Mouse (Mus musculus) stomach, postnatal 0 days (tissue): Measurements from ENCODE around the gene Twf2. TPM values are rescaled to one million over a fixed set of nuclear protein-coding genes. Genes with fewer than 3 reads are reported as not detected.
A peak's percentile ranks its signal among the peaks of the same experiment; 100 is the strongest.

ENCODE experiments used
- ATAC-seq: fragments of 200-750 bp; cut with Nextera tagmentation; 2 replicates; pipeline ENCODE4 v1.8.0; 2017; ENCODE audit not compliant: low FRiP score, low TSS enrichment
- DNase-seq: peaks from one replicate; pipeline ENCODE4 v3.0.0-alpha.2; 2016; ENCODE audit warnings: low spot score
- H3K27ac ChIP-seq: fragments of 300-500 bp; sonication (generic); replicated peaks from 2 replicates; pipeline ENCODE4 v1.5.1; 2014; ENCODE audit warnings: mild to moderate bottlenecking, control low read depth
- H3K27me3 ChIP-seq: fragments of 300-500 bp; sonication (generic); 2 replicates; pipeline ENCODE4 v1.6.1; 2014; ENCODE audit warnings: low read length; ENCODE audit not compliant: control insufficient read depth, insufficient read depth
- H3K36me3 ChIP-seq: fragments of 300-500 bp; sonication (generic); 2 replicates; pipeline ENCODE4 v1.6.1; 2014; ENCODE audit warnings: low read length, mixed read lengths; ENCODE audit not compliant: control insufficient read depth, insufficient read depth
- H3K4me1 ChIP-seq: fragments of 300-500 bp; sonication (generic); replicated peaks from 2 replicates; pipeline ENCODE4 v1.6.1; 2014; ENCODE audit warnings: antibody characterized with exemption; ENCODE audit not compliant: control insufficient read depth, insufficient read depth
- H3K4me2 ChIP-seq: fragments of 300-500 bp; sonication (generic); replicated peaks from 2 replicates; pipeline ENCODE4 v1.6.1; 2014; ENCODE audit warnings: low read depth, mild to moderate bottlenecking, control low read depth, moderate library complexity
- H3K4me3 ChIP-seq: fragments of 300-500 bp; sonication (generic); 2 replicates; pipeline ENCODE4 v1.5.1; 2014; ENCODE audit warnings: low read depth, low read length, control low read depth
- H3K9ac ChIP-seq: fragments of 300-500 bp; sonication (generic); 2 replicates; pipeline ENCODE4 v1.6.1; 2014; ENCODE audit warnings: mild to moderate bottlenecking, low read length, control low read depth, mixed read lengths
- H3K9me3 ChIP-seq: fragments of 300-500 bp; sonication (generic); 2 replicates; pipeline ENCODE4 v1.6.1; 2016; ENCODE audit warnings: low read length; ENCODE audit not compliant: control insufficient read depth
- CTCF ChIP-seq: IDR thresholded peaks from 2 replicates; pipeline ENCODE4 v1.5.1; 2016; ENCODE audit warnings: antibody characterized with exemption, low read depth, mild to moderate bottlenecking, moderate library complexity
- EP300 ChIP-seq: optimal IDR thresholded peaks from 2 replicates; pipeline ENCODE3; 2016; ENCODE audit warnings: antibody characterized with exemption
- WGBS: fragments of 180-500 bp; shearing (Covaris S2); extraction: QIAGEN DNeasy Blood & Tissue Kit; methylation state at CpG from one replicate; pipeline ENCODE4 v1.1.7; 2014; 5-methylcytosine and 5-hydroxymethylcytosine counted together
- microRNA counts: library from miRNA; unstranded; fragments of <30 nt; microRNA quantifications from one replicate; lab custom pipeline; 2015
- microRNA-seq: library from miRNA; unstranded; fragments of <30 nt; microRNA quantifications from one replicate; pipeline ENCODE4, GENCODE M21; 2016
- polyA plus RNA-seq: library from polyadenylated mRNA; unstranded; fragments of >200 nt; fragmentation: Nextera tagmentation; extraction: Ambion mirVana; gene quantifications from 2 replicates; pipeline ENCODE4 v1.2.1, GENCODE M21; 2015

The Twf2 gene
- polyA plus RNA-seq, 1 experiment from 2014 or later, result 27.7 TPM

- TF ChIP-seq EP300 (no peak), CTCF (no peak)
- 87% methylated on average over 4 of the region's 4 CpGs for WGBS
- H3K9me3 ChIP-seq, result no peaks in the 10 kb centered on the region
- no peak overlapping the region for H3K4me2 ChIP-seq
- no peaks in the 10 kb centered on the region for H3K36me3 ChIP-seq
- H3K4me1 ChIP-seq, result no peaks in the 10 kb centered on the region
- H3K4me3 ChIP-seq, result no peak overlapping the region
- no peaks in the 10 kb centered on the region for H3K27me3 ChIP-seq
- H3K9ac ChIP-seq, result no peak overlapping the region
- DNase-seq (no peak), ATAC-seq (no peak)
- no peak overlapping the region for H3K27ac ChIP-seq
Observed at GRCm38 (mm10) chr9:106258412-106258811, 55.5 kb downstream of the Twf2 start.

- H3K27ac ChIP-seq, result no peak overlapping the region
- DNase-seq (no peak), ATAC-seq (no peak)
- H3K9ac ChIP-seq, result no peak overlapping the region
- H3K4me2 ChIP-seq, result no peak overlapping the region
- no peaks in the 10 kb centered on the region for H3K4me1 ChIP-seq
- no peak overlapping the region for H3K4me3 ChIP-seq
- H3K36me3 ChIP-seq, result no peaks in the 10 kb centered on the region
- no peak for TF ChIP-seq EP300
- TF ChIP-seq CTCF, result no peak
- no peaks in the 10 kb centered on the region for H3K9me3 ChIP-seq
- 54% methylated on average over 5 of the region's 5 CpGs for WGBS
- no peaks in the 10 kb centered on the region for H3K27me3 ChIP-seq
Observed at GRCm38 (mm10) chr9:106258990-106259389, 56.1 kb downstream of the Twf2 start.

- Histone ChIP-seq H3K9ac (no peak overlapping the region), H3K4me1 (no peaks in the 10 kb centered on the region), H3K36me3 (no peaks in the 10 kb centered on the region), H3K27me3 (no peaks in the 10 kb centered on the region), H3K9me3 (no peaks in the 10 kb centered on the region), H3K4me3 (no peak overlapping the region), H3K27ac (no peak overlapping the region), H3K4me2 (no peak overlapping the region)
- 79% methylated on average over 6 of the region's 6 CpGs for WGBS
- DNase-seq (no peak), ATAC-seq (no peak)
- no peak for TF ChIP-seq EP300
- no peak for TF ChIP-seq CTCF
Observed at GRCm38 (mm10) chr9:106261058-106261457, 58.1 kb downstream of the Twf2 start.

- Histone ChIP-seq H3K4me3 (no peak overlapping the region), H3K27me3 (no peaks in the 10 kb centered on the region), H3K27ac (no peak overlapping the region), H3K36me3 (no peaks in the 10 kb centered on the region), H3K4me1 (no peaks in the 10 kb centered on the region), H3K4me2 (no peak overlapping the region), H3K9me3 (no peaks in the 10 kb centered on the region), H3K9ac (no peak overlapping the region)
- DNase-seq (no peak), ATAC-seq (no peak)
- WGBS, result 75% methylated on average over 3 of the region's 3 CpGs
- no peak for TF ChIP-seq EP300
Observed at GRCm38 (mm10) chr9:106261491-106261890, 58.6 kb downstream of the Twf2 start.

- Histone ChIP-seq H3K27ac (no peak overlapping the region), H3K4me2 (no peak overlapping the region), H3K4me3 (no peak overlapping the region), H3K27me3 (no peaks in the 10 kb centered on the region), H3K9me3 (no peaks in the 10 kb centered on the region), H3K4me1 (no peaks in the 10 kb centered on the region), H3K9ac (no peak overlapping the region), H3K36me3 (no peaks in the 10 kb centered on the region)
- TF ChIP-seq CTCF (no peak), EP300 (no peak)
- 75% methylated on average over 3 of the region's 3 CpGs for WGBS
- ATAC-seq (no peak), DNase-seq (no peak)
Observed at GRCm38 (mm10) chr9:106262075-106262474, 59.2 kb downstream of the Twf2 start.

GRCm38 (mm10) chr9:106263381-106263924, 60.5 kb downstream of the Twf2 start:
- DNase-seq (peak; percentile 54), ATAC-seq (peak; percentile 48; the same call in 1 of the 2 replicates)
- Histone ChIP-seq H3K9me3 (no peaks in the 10 kb centered on the region), H3K27ac (no peak overlapping the region), H3K4me2 (no peak overlapping the region), H3K36me3 (no peaks in the 10 kb centered on the region), H3K4me3 (no peak overlapping the region), H3K4me1 (no peaks in the 10 kb centered on the region), H3K27me3 (no peaks in the 10 kb centered on the region), H3K9ac (no peak overlapping the region)
- WGBS, result 61% methylated on average over 9 of the region's 9 CpGs
- TF ChIP-seq EP300 (no peak), CTCF (no peak)

MicroRNAs within 50 kb of the gene (microRNA counts, 519-probe panel; counts per million panel counts)
- 7,726 counts per million, percentile 98 among the panel's probes with 10 or more counts for microRNA mmu-let-7g (lab: Ali Mortazavi, UCI)

Small RNA genes lying within 50 kb of the gene (microRNA-seq; reads per million reads assigned to microRNA genes)
- gene Mir135a-1, result 4.8 reads per million, percentile 7 among the genes with 10 or more reads in this experiment
- 62,343 reads per million, percentile 99 among the genes with 10 or more reads in this experiment for gene Mirlet7g

Other genes starting within 250 kb of the Twf2 start
- gene Col6a5, start 242.5 kb upstream of the Twf2 start, polyA plus RNA-seq, result 2.9 and 3.4 TPM in 2 replicates
- 19.3 and 20.2 TPM in 2 replicates for gene Col6a4, start 106.3 kb upstream of the Twf2 start, polyA plus RNA-seq
- gene Glyctk, start 45.0 kb upstream of the Twf2 start, polyA plus RNA-seq, result 0.70 and 0.75 TPM in 2 replicates
- 9.1 and 10.3 TPM in 2 replicates for gene Wdr82, start 32.2 kb upstream of the Twf2 start, polyA plus RNA-seq
- 15.2 and 16.5 TPM in 2 replicates for gene Ppm1m, start 3.4 kb upstream of the Twf2 start, polyA plus RNA-seq
- gene Tlr9, start 19.5 kb downstream of the Twf2 start, polyA plus RNA-seq, result 0.05 and 0.07 TPM in 2 replicates
- 145 and 152 TPM in 2 replicates for gene Alas1, start 45.5 kb downstream of the Twf2 start, polyA plus RNA-seq
- gene Poc1a, start 78.0 kb downstream of the Twf2 start, polyA plus RNA-seq, result 13.0 and 13.3 TPM in 2 replicates
- 12.3 and 12.7 TPM in 2 replicates for gene Dusp7, start 165.5 kb downstream of the Twf2 start, polyA plus RNA-seq
- gene Rpl29, start 226.3 kb downstream of the Twf2 start, polyA plus RNA-seq, result 810 and 847 TPM in 2 replicates
- gene Acy1, start 235.2 kb downstream of the Twf2 start, polyA plus RNA-seq, result 20.7 and 23.9 TPM in 2 replicates
- gene Abhd14b, start 244.4 kb downstream of the Twf2 start, polyA plus RNA-seq, result 39.0 and 46.0 TPM in 2 replicates
- gene Abhd14a, start 244.6 kb downstream of the Twf2 start, polyA plus RNA-seq, result 23.1 and 23.2 TPM in 2 replicates